Mouse (Mus musculus) heart, embryonic 14.5 days (tissue): ENCODE measurements around the gene Mpg. TPM values are rescaled to one million over a fixed set of nuclear protein-coding genes. Genes with fewer than 3 reads are reported as not detected.

Source experiments
- ATAC-seq: fragments of 200-750 bp; cut with Nextera tagmentation; 2 replicates; pipeline ENCODE4 v1.8.0; 2017; ENCODE audit warnings: low read depth, moderate TSS enrichment; ENCODE audit not compliant: insufficient number of reproducible peaks, insufficient read depth, low FRiP score
- H3K27ac ChIP-seq, 2 experiments: fragments of 200-500 bp in 1 of 2; fragments of 300-500 bp in 1 of 2; sonication (generic) in 1 of 2; replicated peaks in 1 of 2; 2 replicates each; pipeline ENCODE4 v1.5.1; 2012 to 2014; ENCODE audit warnings: low read depth in 2 of 2, low read length in 2 of 2, control low read depth in 1 of 2, mild to moderate bottlenecking in 1 of 2, mixed read lengths in 1 of 2; ENCODE audit not compliant: control insufficient read depth in 1 of 2, insufficient read depth in 1 of 2
- H3K27me3 ChIP-seq: fragments of 300-500 bp; sonication (generic); 2 replicates; pipeline ENCODE4 v1.6.1; 2014; ENCODE audit warnings: mild to moderate bottlenecking, low read length, control low read depth; ENCODE audit not compliant: control insufficient read depth, insufficient read depth
- H3K36me3 ChIP-seq: fragments of 300-500 bp; sonication (generic); 2 replicates; pipeline ENCODE4 v1.6.1; 2014; ENCODE audit warnings: mild to moderate bottlenecking, control low read depth, low read length, mixed read lengths; ENCODE audit not compliant: control insufficient read depth, insufficient read depth
- H3K4me1 ChIP-seq, 2 experiments: fragments of 200-500 bp in 1 of 2; fragments of 300-500 bp in 1 of 2; sonication (generic) in 1 of 2; 2 replicates each; pipeline ENCODE4 v1.6.1; 2012 to 2014; ENCODE audit warnings: low read length in 2 of 2, control low read depth in 1 of 2, mixed read lengths in 1 of 2; ENCODE audit not compliant: control insufficient read depth in 2 of 2, insufficient read depth in 2 of 2
- H3K4me2 ChIP-seq: fragments of 300-500 bp; sonication (generic); 2 replicates; pipeline ENCODE4 v1.6.1; 2014; ENCODE audit warnings: mild to moderate bottlenecking, low read length
- H3K4me3 ChIP-seq, 2 experiments: fragments of 200-500 bp in 1 of 2; fragments of 300-500 bp in 1 of 2; sonication (generic) in 1 of 2; 2 replicates each; pipeline ENCODE4 v1.5.1; 2012 to 2014; ENCODE audit warnings: low read length in 2 of 2, mild to moderate bottlenecking in 2 of 2, control low read depth in 1 of 2, low read depth in 1 of 2, moderate library complexity in 1 of 2; ENCODE audit not compliant: control insufficient read depth in 1 of 2, insufficient read depth in 1 of 2
- H3K9ac ChIP-seq: fragments of 300-500 bp; sonication (generic); 2 replicates; pipeline ENCODE4 v1.6.1; 2014; ENCODE audit warnings: mild to moderate bottlenecking, low read length
- H3K9me3 ChIP-seq: fragments of 300-500 bp; sonication (generic); 2 replicates; pipeline ENCODE4 v1.6.1; 2016; ENCODE audit warnings: low read length, control low read depth; ENCODE audit not compliant: control insufficient read depth
- WGBS: fragments of 180-500 bp; shearing (Covaris S2); extraction: QIAGEN DNeasy Blood & Tissue Kit; methylation state at CpG from one replicate; pipeline ENCODE4 v1.1.7; 2014; 5-methylcytosine and 5-hydroxymethylcytosine counted together
- polyA plus RNA-seq: library from polyadenylated mRNA; unstranded; fragments of >200 nt; fragmentation: Nextera tagmentation; extraction: Ambion mirVana; gene quantifications from 2 replicates; pipeline ENCODE4 v1.2.1, GENCODE M21; 2014

Mpg gene
- polyA plus RNA-seq, 1 experiment from 2014 or later: 20.6 TPM

DNA sequence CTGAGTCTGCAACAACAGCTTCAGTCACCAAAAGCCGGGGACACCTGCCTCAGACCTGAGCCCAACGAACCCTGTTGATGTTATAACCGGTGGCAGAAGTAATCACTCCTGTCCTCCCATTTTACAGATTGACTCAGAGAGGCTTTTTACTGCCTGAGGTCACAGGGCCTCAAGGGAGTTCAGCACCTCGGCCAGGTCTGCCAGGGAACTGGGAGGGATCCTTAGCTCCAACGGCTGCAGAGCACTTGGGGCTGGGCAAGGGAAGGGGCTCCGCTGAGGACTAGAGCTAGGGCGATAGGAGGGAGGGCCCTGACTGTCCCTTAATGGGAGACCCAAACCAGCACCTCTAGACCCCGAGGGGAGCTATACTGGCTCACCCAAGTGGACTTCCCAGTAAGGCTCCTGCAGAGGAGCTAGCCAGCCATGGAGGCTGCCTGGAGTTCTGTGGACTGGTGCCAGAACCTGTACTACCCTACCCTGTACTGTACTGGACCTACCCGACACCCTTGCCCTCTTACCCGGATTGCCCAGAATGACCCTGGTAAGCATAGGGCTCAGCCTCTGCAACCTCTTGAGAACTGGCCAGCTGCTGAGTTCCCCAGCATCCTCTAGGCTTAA is 5.6 kb upstream of the Mpg start:
- H3K4me1 ChIP-seq: peaks cover 35 to 54% of the 10 kb centered on the region in 2 experiments

DNA sequence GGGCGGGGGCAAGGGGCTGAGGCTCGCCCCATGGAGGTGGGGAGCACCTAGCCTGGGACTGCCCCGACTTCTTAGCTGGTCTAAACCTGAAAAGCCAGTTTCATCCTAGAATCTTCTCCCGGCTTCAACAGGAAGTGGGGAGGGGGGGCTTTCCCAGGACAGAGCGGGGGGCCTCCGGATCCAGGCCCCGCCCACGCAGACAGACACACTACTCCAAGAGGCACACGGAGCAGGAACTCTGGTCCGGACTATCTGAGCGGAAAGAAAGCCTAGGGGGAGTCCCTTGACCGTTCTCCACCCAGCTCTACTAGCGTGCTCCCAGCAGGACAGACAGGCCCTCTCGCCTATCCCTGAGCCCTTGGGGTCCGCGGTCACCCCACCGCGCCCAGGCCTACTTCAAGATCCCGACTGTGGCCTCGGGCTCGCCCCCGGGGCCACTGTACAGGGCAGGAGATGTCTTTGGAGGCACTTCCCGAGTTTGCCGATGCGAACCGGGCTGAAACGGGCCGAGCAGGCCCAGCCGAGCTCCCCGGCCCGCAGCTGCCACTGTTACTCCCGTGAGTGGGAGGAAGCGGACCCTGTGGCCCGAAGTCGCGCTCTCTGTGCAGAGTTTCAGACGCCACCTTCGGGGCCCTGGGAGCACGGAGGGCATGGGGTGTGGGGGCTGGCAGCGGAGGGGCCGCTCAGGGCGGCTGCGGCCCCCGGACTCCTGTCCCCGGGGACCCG is 4.9 kb upstream of the Mpg start:
- H3K27ac ChIP-seq: peak overlapping the region; percentile 78 to 81
- H3K4me1 ChIP-seq: peaks cover 40 to 59% of the 10 kb centered on the region in 2 experiments
- peaks cover 8% of the 10 kb centered on the region; the same call in 1 of the 2 replicates for H3K36me3 ChIP-seq
- ATAC-seq: peak; percentile 55
- peak overlapping the region; percentile 53 to 60 for H3K4me3 ChIP-seq
- H3K27me3 ChIP-seq: no peaks in the 10 kb centered on the region
- no peaks in the 10 kb centered on the region for H3K9me3 ChIP-seq
- peak overlapping the region; percentile 82 for H3K4me2 ChIP-seq
- peak overlapping the region; percentile 90 for H3K9ac ChIP-seq
- WGBS: under 1% methylated on average over 46 of the region's 46 CpGs

More for the DNA sequence above, 5.6 kb upstream of the Mpg start:
- H3K9ac ChIP-seq: peak overlapping the region; percentile 90
- peak overlapping the region; percentile 82 for H3K4me2 ChIP-seq
- H3K4me3 ChIP-seq: peak overlapping the region; percentile 53 to 60
- H3K36me3 ChIP-seq: peaks cover 14% of the 10 kb centered on the region
- peak overlapping the region in 1 of 2 experiments; percentile 78; a peak in 2 of 4 replicates for H3K27ac ChIP-seq
- WGBS: 33% methylated on average over 10 of the region's 10 CpGs
- no peak for ATAC-seq
- H3K27me3 ChIP-seq: no peaks in the 10 kb centered on the region
- H3K9me3 ChIP-seq: no peaks in the 10 kb centered on the region

DNA sequence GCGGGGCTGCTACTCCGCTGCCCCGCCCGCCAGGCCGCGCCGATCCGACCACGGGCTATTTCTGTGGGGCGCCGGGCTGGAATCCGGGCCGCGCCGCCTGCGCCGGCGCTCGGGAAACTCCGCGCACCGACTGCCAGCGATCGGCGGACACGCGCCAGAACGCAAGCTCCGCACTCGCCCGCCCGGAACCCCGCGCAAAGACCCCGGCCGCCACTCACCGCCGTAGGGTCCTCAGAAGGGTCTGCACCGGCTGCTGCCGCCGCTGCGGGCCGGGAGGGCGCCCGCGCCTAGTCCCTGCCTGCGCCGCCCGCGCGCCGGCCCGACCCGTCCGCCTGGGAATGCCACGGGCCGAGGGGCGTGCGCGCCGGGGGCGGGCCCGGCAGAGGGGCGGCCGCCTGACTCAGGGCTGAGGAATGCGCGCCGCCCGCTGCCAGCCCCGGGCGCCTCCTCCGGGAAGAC is 4.3 kb upstream of the Mpg start, which contains the start of gene Rhbdf1:
Rhbdf1 (minus strand) TSS at position 350 of the 459 bp plus-strand sequence.
- no peaks in the 10 kb centered on the region for H3K9me3 ChIP-seq
- peak; percentile 55 for ATAC-seq
- peaks cover 8% of the 10 kb centered on the region; the same call in 1 of the 2 replicates for H3K36me3 ChIP-seq
- H3K27ac ChIP-seq: peak within 1 kb of the TSS; percentile 78 to 81
- H3K4me3 ChIP-seq: peak within 1 kb of the TSS; percentile 53 to 60
- peaks cover 43 to 62% of the 10 kb centered on the region in 2 experiments for H3K4me1 ChIP-seq
- WGBS: under 1% methylated on average over 58 of the region's 72 CpGs
- H3K9ac ChIP-seq: peak within 1 kb of the TSS; percentile 90
- H3K27me3 ChIP-seq: no peaks in the 10 kb centered on the region
- peak within 1 kb of the TSS; percentile 82 for H3K4me2 ChIP-seq

DNA sequence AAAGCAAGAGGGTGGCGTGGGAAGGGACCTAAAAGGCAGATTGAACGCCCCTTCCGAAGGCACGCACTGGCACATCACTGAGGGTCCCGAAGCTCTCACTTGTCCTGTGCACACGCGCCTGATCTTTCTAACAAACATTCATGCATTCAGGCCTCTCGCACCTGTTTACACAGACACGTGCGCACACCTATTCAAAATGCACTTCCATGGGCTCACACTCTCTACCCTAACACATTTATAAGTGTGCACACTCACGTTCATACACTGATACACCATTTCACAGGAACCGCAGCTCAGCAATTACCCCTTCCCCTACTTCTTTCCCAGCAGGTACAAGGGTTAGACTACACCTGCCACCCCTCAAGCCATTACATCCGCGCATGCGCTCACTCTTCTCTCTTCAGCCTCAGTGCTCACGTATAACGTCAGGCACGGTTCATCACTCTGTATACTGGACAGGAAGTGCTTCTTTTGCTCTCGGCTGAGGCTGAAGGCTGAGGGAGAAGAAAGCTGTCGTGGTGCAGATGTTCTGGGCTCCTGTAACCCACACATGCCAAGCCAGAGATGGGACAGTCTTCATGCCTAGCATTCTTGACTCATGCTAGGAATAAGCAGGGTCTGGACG is 3.6 kb upstream of the Mpg start:
- H3K36me3 ChIP-seq: peaks cover 8% of the 10 kb centered on the region; the same call in 1 of the 2 replicates
- 10% methylated on average over 21 of the region's 21 CpGs for WGBS
- no peak for ATAC-seq
- H3K4me3 ChIP-seq: peak overlapping the region; percentile 53 to 60
- H3K9ac ChIP-seq: peak overlapping the region; percentile 90
- no peaks in the 10 kb centered on the region for H3K9me3 ChIP-seq
- H3K27ac ChIP-seq: peak overlapping the region in 1 of 2 experiments; percentile 78; a peak in 2 of 4 replicates
- H3K4me2 ChIP-seq: peak overlapping the region; percentile 82
- H3K4me1 ChIP-seq: peaks cover 45 to 66% of the 10 kb centered on the region in 2 experiments
- no peaks in the 10 kb centered on the region for H3K27me3 ChIP-seq

DNA sequence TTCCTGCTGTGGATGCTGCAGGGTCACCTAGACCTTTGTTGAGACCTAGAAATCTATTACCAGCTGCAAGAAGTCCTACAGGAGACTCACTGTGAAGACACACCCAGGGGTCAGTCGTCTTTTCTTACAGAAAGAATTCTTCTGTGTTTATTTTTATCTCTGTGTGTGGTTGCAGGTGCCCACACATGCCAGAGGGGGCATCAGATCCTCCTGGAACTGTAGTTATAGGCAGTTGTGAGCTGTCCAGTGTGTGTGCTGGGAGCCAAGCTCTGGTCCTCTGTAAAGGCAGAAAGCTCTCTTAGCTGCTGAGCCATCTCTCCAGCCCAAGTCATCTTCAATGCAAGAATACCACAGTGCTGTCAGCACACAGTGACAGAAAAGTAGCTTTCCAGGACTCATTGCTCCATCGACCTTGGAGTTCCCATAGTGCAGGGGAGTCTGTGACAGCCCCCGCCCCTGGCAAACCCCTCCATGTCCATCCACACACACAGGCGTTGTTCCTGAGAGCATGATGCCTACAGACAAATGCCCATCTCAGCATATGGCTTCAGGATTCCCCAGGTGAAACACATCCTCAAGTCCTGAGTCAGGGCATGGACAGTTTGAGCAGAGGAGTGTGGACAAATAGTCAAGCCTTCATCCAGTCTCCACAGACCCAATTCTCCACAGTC is 2.9 kb upstream of the Mpg start:
- H3K4me1 ChIP-seq: peaks cover 44 to 65% of the 10 kb centered on the region in 2 experiments
- peak overlapping the region in 1 of 2 experiments; percentile 89; a peak in 1 of 4 replicates for H3K27ac ChIP-seq

DNA sequence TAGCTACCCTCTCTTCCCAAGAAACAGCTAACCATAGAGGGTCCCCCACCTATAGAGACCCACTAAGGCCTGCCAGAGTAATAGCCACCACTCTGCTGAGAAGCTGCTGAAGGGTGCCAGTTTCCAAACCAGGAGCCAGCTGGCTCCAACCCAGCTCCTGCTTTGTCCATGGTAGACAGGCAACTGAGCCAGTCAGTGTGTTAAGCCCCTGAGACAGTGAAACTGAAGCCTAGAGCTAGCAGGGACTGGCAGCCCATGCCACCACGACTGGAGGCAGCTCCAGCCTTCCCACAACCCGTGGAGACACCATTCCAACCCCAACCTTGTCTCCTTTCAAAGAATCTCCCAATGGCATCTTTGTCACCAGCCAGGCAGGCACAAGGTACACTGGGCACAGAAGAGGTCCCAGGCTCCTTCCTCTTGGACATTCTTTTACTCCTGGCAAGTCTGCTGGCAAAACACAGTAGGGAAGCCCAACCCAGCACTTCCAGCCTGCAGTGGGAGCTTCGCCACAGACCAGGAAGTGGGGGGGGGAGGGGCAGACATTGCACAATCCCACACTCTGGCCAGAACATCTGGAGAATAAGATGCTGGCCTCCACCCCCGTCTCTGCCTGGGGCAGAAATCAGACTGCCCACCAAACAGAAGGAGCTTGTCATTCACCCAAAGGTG is 1.7 kb upstream of the Mpg start:
- Histone ChIP-seq H3K9me3 (no peaks in the 10 kb centered on the region), H3K36me3 (peaks cover 7% of the 10 kb centered on the region), H3K4me3 (no peak overlapping the region), H3K4me2 (peak overlapping the region; percentile 16; the same call in 1 of the 2 replicates), H3K9ac (0 out of 2 replicates have a peak overlapping the region, but pooled peaks have one; percentile 13), H3K27ac (peak overlapping the region; percentile 77 to 89), H3K4me1 (peaks cover 42 to 56% of the 10 kb centered on the region in 2 experiments), H3K27me3 (no peaks in the 10 kb centered on the region)
- 0 out of 2 replicates have a peak, but pooled peaks have one; percentile 18 for ATAC-seq
- WGBS: 27% methylated on average over 4 of the region's 4 CpGs

More for the DNA sequence above, 2.9 kb upstream of the Mpg start:
- Histone ChIP-seq H3K27me3 (no peaks in the 10 kb centered on the region), H3K9me3 (no peaks in the 10 kb centered on the region), H3K9ac (no peak overlapping the region), H3K36me3 (peaks cover 8% of the 10 kb centered on the region; the same call in 1 of the 2 replicates), H3K4me3 (no peak overlapping the region), H3K4me2 (no peak overlapping the region)
- WGBS: 64% methylated on average over 4 of the region's 4 CpGs
- no peak for ATAC-seq
